Mouse (Mus musculus) v-Abl transformed pro-B cells (cell line): ENCODE measurements around the gene Rmdn3.

Source experiments
- in situ Hi-C, 2 experiments: fragments of 400-800 bp; cut with MboI; formaldehyde crosslinking; loops; one replicate each; pipeline ENCODE4 v1.15.1; 2025; ENCODE audit not compliant: unreplicated experiment in 2 of 2

Rmdn3 gene

GRCm38 (mm10) chr2:119156681-119157572, at the start of gene Rmdn3:
Gene Rmdn3 (minus strand): TSS chr2:119157034.
- in situ Hi-C loops = no loop called here

- in situ Hi-C loops = no loop called here
Measured at GRCm38 (mm10) chr2:119203871-119204460, 47.1 kb upstream of the Rmdn3 start.

- in situ Hi-C loops = no loop called here
Measured at GRCm38 (mm10) chr2:119202914-119203453, 46.1 kb upstream of the Rmdn3 start.

- in situ Hi-C loops = loop anchor here (5.0 to 25.0 kb wide), 5 partner anchors 157 to 562 kb away; no protein-coding TSS in a partner anchor
Measured at GRCm38 (mm10) chr2:119198934-119199333, 42.1 kb upstream of the Rmdn3 start.

GRCm38 (mm10) chr2:119198049-119198448, 41.2 kb upstream of the Rmdn3 start:
- in situ Hi-C loops = loop anchor here (5.0 to 25.0 kb wide), 5 partner anchors 156 to 561 kb away; no protein-coding TSS in a partner anchor

- in situ Hi-C loops = loop anchor here (5.0 to 25.0 kb wide), 5 partner anchors 155 to 560 kb away; no protein-coding TSS in a partner anchor
Measured at GRCm38 (mm10) chr2:119197493-119197892, 40.7 kb upstream of the Rmdn3 start.

GRCm38 (mm10) chr2:119196316-119197108, 39.7 kb upstream of the Rmdn3 start:
- in situ Hi-C loops = loop anchor here (5.0 to 25.0 kb wide), 5 partner anchors 154 to 559 kb away; no protein-coding TSS in a partner anchor

- in situ Hi-C loops = loop anchor here (5.0 to 25.0 kb wide), 4 partner anchors 307 to 557 kb away; partner anchors contain the start of gene Ccdc9b (in 1 of the 2)
Measured at GRCm38 (mm10) chr2:119194140-119194539, 37.3 kb upstream of the Rmdn3 start.

- in situ Hi-C loops = loop anchor here (5.0 to 25.0 kb wide), 4 partner anchors 304 to 554 kb away; partner anchors contain the start of gene Ccdc9b (in 1 of the 2)
Measured at GRCm38 (mm10) chr2:119190969-119191368, 34.1 kb upstream of the Rmdn3 start.

- in situ Hi-C loops = loop anchor here (5.0 to 25.0 kb wide), 6 partner anchors 37 to 552 kb away; partner anchors contain the start of gene Ccdc9b (in 1 of the 2)
Measured at GRCm38 (mm10) chr2:119189029-119189710, 32.3 kb upstream of the Rmdn3 start.

GRCm38 (mm10) chr2:119182914-119183313, 26.1 kb upstream of the Rmdn3 start:
- in situ Hi-C loops = loop anchor here in 1 of 2 experiments (25.0 kb wide), 2 partner anchors 296 to 546 kb away; no protein-coding TSS in a partner anchor

GRCm38 (mm10) chr2:119177384-119177939, 20.6 kb upstream of the Rmdn3 start:
- in situ Hi-C loops = loop anchor here in 1 of 2 experiments (25.0 kb wide), 2 partner anchors 290 to 540 kb away; no protein-coding TSS in a partner anchor

- in situ Hi-C loops = loop anchor here in 1 of 2 experiments (25.0 kb wide), 2 partner anchors 289 to 539 kb away; no protein-coding TSS in a partner anchor
Measured at GRCm38 (mm10) chr2:119176761-119177160, 19.9 kb upstream of the Rmdn3 start.

- in situ Hi-C loops = loop anchor here in 1 of 2 experiments (25.0 kb wide), 2 partner anchors 288 to 538 kb away; no protein-coding TSS in a partner anchor
Measured at GRCm38 (mm10) chr2:119175614-119176013, 18.8 kb upstream of the Rmdn3 start.

GRCm38 (mm10) chr2:119174866-119175265, 18.0 kb upstream of the Rmdn3 start:
- in situ Hi-C loops = loop anchor here in 1 of 2 experiments (25.0 kb wide), 2 partner anchors 288 to 538 kb away; no protein-coding TSS in a partner anchor

- in situ Hi-C loops = no loop called here
Measured at GRCm38 (mm10) chr2:119173991-119174651, 17.3 kb upstream of the Rmdn3 start, which contains the start of gene Gm14137. Gene Gm14137 (plus strand): TSS chr2:119174509.

- in situ Hi-C loops = no loop called here
Measured at GRCm38 (mm10) chr2:119172862-119173576, 16.2 kb upstream of the Rmdn3 start.
